Comparison of ENCODE assay signal across 9 mouse cellular contexts in genomic region chr7:81075299-81075698, GRCm38 (mm10). TPM values are rescaled to one million over a fixed set of nuclear protein-coding genes. Genes with fewer than 3 reads are reported as not detected.
A peak's percentile ranks its signal among the peaks of the same experiment; 100 is the strongest.
DNase-seq lines count a peak whose midpoint lies in the region; ATAC-seq and TF ChIP-seq lines count a peak whose summit lies in the region.
"Had no signal": no experiment of that assay in that cellular context is flagged by ENCODE, and none has a peak within 500 bp of the region (broad histone marks: within the 10 kb centered on the region; RNA-seq: fewer than 3 reads in every experiment).

No protein-coding gene starts in this region.

- H3K4me3 ChIP-seq in heart, adult 2 months: no peak overlapping the region
- H3K4me3 ChIP-seq: embryonic facial prominence, embryonic 13.5 days had no signal

- peaks cover 5% of the 10 kb centered on the region; the same call in 1 of the 2 replicates for H3K36me3 ChIP-seq in heart, adult 2 months (ENCODE audit: control insufficient read depth, insufficient read depth, low read length)
- H3K36me3 ChIP-seq: embryonic facial prominence, embryonic 13.5 days had no signal

- peaks cover 15% of the 10 kb centered on the region for H3K4me1 ChIP-seq in heart, adult 2 months (ENCODE audit: control insufficient read depth, insufficient read depth, low read length)

- no peaks in the 10 kb centered on the region for H3K79me2 ChIP-seq in heart, adult 2 months (replicated peaks; ENCODE audit: control insufficient read depth, insufficient read depth, low read length)

- intact Hi-C loops in heart, adult 2 months (cut with DNase I): no loop called here
- intact Hi-C loops in heart, postnatal 10 days (cut with DNase I): no loop called here

- no peak for TF ChIP-seq CTCF in heart, adult 2 months (IDR thresholded peaks at IDR 0.05)

- DNase-seq in heart, adult 2 months: no peak
- no peak for DNase-seq in heart, postnatal 10 days
- peak; percentile 82 for DNase-seq in 416B (ENCODE audit: low read depth)
- DNase-seq in left cerebral cortex, adult 8-10 months (ENCODE audit: low spot score in 2 of 2): no peak
- DNase-seq in c-Kit-positive CD71-positive TER-119-positive erythroid progenitor cells, embryonic 14.5 days (ENCODE audit: low spot score): no peak
- no peak for DNase-seq in right cerebral cortex, adult 2 months (ENCODE audit: low spot score in 2 of 2)

- peak; percentile 92 for ATAC-seq in inflammation-experienced regulatory T-cells, adult 6 months
- ATAC-seq in monocyte, adult 5-6 weeks (replicated peaks; ENCODE audit: insufficient number of reproducible peaks, low FRiP score, low TSS enrichment, poor library complexity, severe bottlenecking): peak; percentile 54; the same call in 1 of the 2 replicates

- 21% methylated on average over 7 of the region's 7 CpGs for whole genome bisulfite sequencing in heart, adult 2 months

- no peaks in the 10 kb centered on the region for H3K27me3 ChIP-seq in heart, adult 2 months (ENCODE audit: control insufficient read depth, insufficient read depth, low read length)
- H3K27me3 ChIP-seq: embryonic facial prominence, embryonic 13.5 days had no signal

- TF ChIP-seq EP300 in heart, adult 2 months (IDR thresholded peaks at IDR 0.05; ENCODE audit: insufficient read depth, low read depth, low read length): no peak

- H3K9ac ChIP-seq in heart, adult 2 months (ENCODE audit: low read depth, low read length): no peak overlapping the region
- H3K9ac ChIP-seq: embryonic facial prominence, embryonic 13.5 days had no signal

- peak overlapping the region; percentile 23; the same call in 1 of the 2 replicates for H3K27ac ChIP-seq in heart, adult 2 months
- H3K27ac ChIP-seq: embryonic facial prominence, embryonic 13.5 days had no signal

- no peak for TF ChIP-seq POLR2A in heart, adult 2 months (IDR thresholded peaks at IDR 0.05; ENCODE audit: insufficient read depth, low read depth, low read length)

RNA-seq across cellular contexts. Expression of gene Alpk3, which starts 17.9 kb away (rescaled TPM):
- total RNA-seq in heart, adult 2 months (2021): 100 to 1,000 TPM; 117 to 137 TPM
- polyA plus RNA-seq in heart, adult 2 months (2012; rRNA removed): 32.3 and 32.4 TPM in 2 replicates
- total RNA-seq in heart, postnatal 10 days (2021): 10 to 100 TPM; 85.0 to 90.5 TPM
- polyA plus RNA-seq in inflammation-experienced regulatory T-cells, adult 6 months (2017; shearing (Covaris generic)): under 1 TPM; 0.17 to 0.50 (median 0.24) TPM
- 0.10 TPM in 1 of 3 replicates, not detected in the others for total RNA-seq in monocyte, adult 5-6 weeks (2017)
- under 1 TPM; 0.48 to 0.95 (median 0.65) TPM for total RNA-seq in left cerebral cortex, adult 8-10 months (2022)

RNA-seq across cellular contexts. Expression of gene Slc28a1, which starts 39.3 kb away (rescaled TPM):
- under 1 TPM; 0.18 to 0.20 TPM for total RNA-seq in heart, adult 2 months (2021)
- polyA plus RNA-seq in heart, adult 2 months (2012; rRNA removed): 0.08 and 0.20 TPM in 2 replicates
- under 1 TPM; 0.20 to 0.53 TPM for total RNA-seq in heart, postnatal 10 days (2021)
- not detected for polyA plus RNA-seq in inflammation-experienced regulatory T-cells, adult 6 months (2017; shearing (Covaris generic))
- total RNA-seq in monocyte, adult 5-6 weeks (2017): not detected in 3 replicates
- total RNA-seq in left cerebral cortex, adult 8-10 months (2022): under 1 TPM in 3 of 4 experiments, not detected in 1; 0.20 to 0.32 (median 0.26) TPM
- polyA plus RNA-seq: embryonic facial prominence, embryonic 13.5 days had no signal

Comparison
In these comparisons a context has a peak if more than half of its experiments do, and no peak if none do; other contexts are left out.
1. RNA of gene Alpk3, which starts 17.9 kb away (total RNA-seq): 117 to 137 TPM in heart, adult 2 months and 85.0 to 90.5 TPM in heart, postnatal 10 days; 0.48 to 0.95 TPM in left cerebral cortex, adult 8-10 months and 0.10 TPM in monocyte, adult 5-6 weeks; every median in the first group is over 10 times any median in the second.